Mouse (Mus musculus) midbrain, embryonic 11.5 days (tissue): Measurements from ENCODE around the gene Zbtb6. TPM values are rescaled to one million over a fixed set of nuclear protein-coding genes. Genes with fewer than 3 reads are reported as not detected.

ENCODE experiments used
- ATAC-seq: fragments of 200-750 bp; cut with Nextera tagmentation; 2 replicates; pipeline ENCODE4 v1.8.0; 2017; ENCODE audit warnings: moderate TSS enrichment, moderate library complexity; ENCODE audit not compliant: low FRiP score
- DNase-seq: peaks from one replicate; pipeline ENCODE4 v3.0.0; 2015; ENCODE audit warnings: low spot score; ENCODE audit errors: missing footprints
- H3K27ac ChIP-seq: fragments of 300-500 bp; sonication (generic); 2 replicates; pipeline ENCODE4 v1.5.1; 2014; ENCODE audit warnings: low read depth, low read length
- H3K27me3 ChIP-seq: fragments of 300-500 bp; sonication (generic); 2 replicates; pipeline ENCODE4 v1.6.1; 2014; ENCODE audit warnings: mild to moderate bottlenecking, low read length, moderate library complexity, mixed read lengths; ENCODE audit not compliant: control insufficient read depth, insufficient read depth
- H3K36me3 ChIP-seq: fragments of 300-500 bp; sonication (generic); 2 replicates; pipeline ENCODE4 v1.6.1; 2014; ENCODE audit warnings: mild to moderate bottlenecking, low read length, moderate library complexity, mixed read lengths; ENCODE audit not compliant: control insufficient read depth, insufficient read depth
- H3K4me1 ChIP-seq: fragments of 300-500 bp; sonication (generic); 2 replicates; pipeline ENCODE4 v1.6.1; 2014; ENCODE audit warnings: low read length; ENCODE audit not compliant: control insufficient read depth, insufficient read depth
- H3K4me2 ChIP-seq: fragments of 300-500 bp; sonication (generic); 2 replicates; pipeline ENCODE4 v1.6.1; 2014; ENCODE audit warnings: mild to moderate bottlenecking, moderate library complexity
- H3K4me3 ChIP-seq: fragments of 300-500 bp; sonication (generic); 2 replicates; pipeline ENCODE4 v1.5.1; 2014; ENCODE audit warnings: low read depth, low read length
- H3K9ac ChIP-seq: fragments of 300-500 bp; sonication (generic); 2 replicates; pipeline ENCODE4 v1.6.1; 2014; ENCODE audit warnings: low read length
- H3K9me3 ChIP-seq: fragments of 300-500 bp; sonication (generic); 2 replicates; pipeline ENCODE4 v1.6.1; 2016; ENCODE audit warnings: low read length; ENCODE audit not compliant: control insufficient read depth
- WGBS: fragments of 180-500 bp; shearing (Covaris S2); extraction: QIAGEN DNeasy Blood & Tissue Kit; methylation state at CpG from one replicate; pipeline ENCODE4 v1.1.7; 2014; 5-methylcytosine and 5-hydroxymethylcytosine counted together
- polyA plus RNA-seq: library from polyadenylated mRNA; unstranded; fragments of >200 nt; fragmentation: Nextera tagmentation; extraction: Ambion mirVana; gene quantifications from 2 replicates; pipeline ENCODE4 v1.2.1, GENCODE M21; 2014

Gene Zbtb6
- polyA plus RNA-seq, 1 experiment from 2014 or later, result 6.8 TPM

DNA sequence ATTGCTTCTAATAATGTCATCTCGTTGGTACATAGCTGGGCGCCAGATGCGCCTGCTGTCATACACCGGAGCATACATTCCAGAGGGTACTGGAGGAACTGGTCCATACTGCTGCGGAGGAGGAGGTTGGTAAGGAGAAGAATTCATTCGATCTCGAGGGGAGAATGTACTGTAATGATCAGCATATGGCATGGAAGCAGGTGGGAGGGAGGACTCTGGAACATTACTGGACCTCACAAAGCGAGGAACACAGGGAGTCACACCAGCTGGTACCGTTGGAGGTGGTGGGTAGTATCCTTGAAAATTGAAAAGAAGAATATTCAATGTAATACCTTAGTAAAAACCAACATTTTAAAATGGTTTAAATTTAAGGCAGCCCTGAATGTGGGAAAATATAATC, 60.0 kb downstream of the Zbtb6 start:
- Histone ChIP-seq H3K9ac (no peak overlapping the region), H3K27me3 (no peaks in the 10 kb centered on the region), H3K27ac (no peak overlapping the region), H3K4me1 (no peaks in the 10 kb centered on the region), H3K4me2 (no peak overlapping the region), H3K4me3 (no peak overlapping the region), H3K9me3 (no peaks in the 10 kb centered on the region), H3K36me3 (peaks cover 6% of the 10 kb centered on the region)
- DNase-seq (no peak), ATAC-seq (no peak)
- WGBS, result 96% methylated on average over 9 of the region's 9 CpGs

DNA sequence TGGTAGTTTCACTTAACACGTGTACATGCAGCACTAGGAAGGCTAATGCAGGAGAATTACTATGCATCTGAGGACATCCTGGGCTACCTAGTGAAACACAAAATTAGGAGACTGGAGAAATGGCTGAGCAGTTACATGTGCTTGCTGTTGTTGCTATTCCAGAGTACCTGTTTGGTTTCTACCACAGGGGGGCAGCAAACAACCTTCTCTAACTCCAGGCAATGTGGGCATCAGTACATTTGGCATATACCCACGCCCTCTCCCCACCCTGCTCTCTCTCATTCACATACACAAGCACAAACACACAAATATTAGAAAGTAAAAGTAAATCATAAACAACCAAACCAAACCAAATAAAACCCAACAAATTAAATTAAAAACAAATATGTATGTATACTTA, 62.8 kb downstream of the Zbtb6 start:
- Histone ChIP-seq H3K4me3 (no peak overlapping the region), H3K4me2 (no peak overlapping the region), H3K9ac (no peak overlapping the region), H3K36me3 (peaks cover 14% of the 10 kb centered on the region), H3K27me3 (no peaks in the 10 kb centered on the region), H3K4me1 (no peaks in the 10 kb centered on the region), H3K27ac (no peak overlapping the region), H3K9me3 (no peaks in the 10 kb centered on the region)
- 78% methylated on average over 2 of the region's 2 CpGs for WGBS
- ATAC-seq (peak; percentile 33), DNase-seq (peak; percentile 91)

DNA sequence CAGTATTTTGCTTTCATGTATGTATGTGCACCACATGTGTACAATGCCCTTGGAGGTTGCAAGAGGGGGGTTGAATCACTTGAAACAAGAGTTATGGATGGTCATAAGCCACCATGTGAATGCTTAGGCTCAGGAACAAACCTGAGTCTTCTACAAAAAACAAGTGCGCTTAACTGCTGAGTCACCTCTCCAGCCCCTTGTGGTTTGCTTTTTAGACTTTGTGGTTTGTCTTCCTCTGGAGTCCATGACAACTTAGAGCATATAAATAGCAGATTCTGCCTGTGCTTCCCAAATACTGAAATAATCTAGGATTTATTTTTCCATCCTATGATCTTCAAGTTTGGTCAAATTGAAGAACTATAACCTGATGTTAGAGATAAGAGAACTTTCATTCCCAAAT, 67.0 kb downstream of the Zbtb6 start:
- Histone ChIP-seq H3K9ac (no peak overlapping the region), H3K4me1 (no peaks in the 10 kb centered on the region), H3K27ac (no peak overlapping the region), H3K9me3 (no peaks in the 10 kb centered on the region), H3K27me3 (no peaks in the 10 kb centered on the region), H3K4me3 (no peak overlapping the region), H3K36me3 (peaks cover 7% of the 10 kb centered on the region; the same call in 1 of the 2 replicates), H3K4me2 (no peak overlapping the region)
- 100% methylated on average over 1 of the region's 1 CpGs for WGBS
- DNase-seq (no peak), ATAC-seq (no peak)

Other genes starting within 250 kb of the Zbtb6 start
- gene Olfr366, start 231.6 kb downstream of the Zbtb6 start, polyA plus RNA-seq, result not detected in 2 replicates
- not detected in 2 replicates for gene Olfr368, start 116.7 kb downstream of the Zbtb6 start, polyA plus RNA-seq
- 82.7 and 87.3 TPM in 2 replicates for gene Pdcl, start 83.8 kb downstream of the Zbtb6 start, polyA plus RNA-seq
- gene Rc3h2, start 20.3 kb downstream of the Zbtb6 start, polyA plus RNA-seq, result 20.4 and 22.0 TPM in 2 replicates
- gene Zbtb26, start within 50 bp of the Zbtb6 start, polyA plus RNA-seq, result 11.7 and 14.1 TPM in 2 replicates
- 43.8 and 51.8 TPM in 2 replicates for gene Rabgap1, start 108 bp upstream of the Zbtb6 start, polyA plus RNA-seq
- 1.9 and 2.1 TPM in 2 replicates for gene Gpr21, start 73.2 kb upstream of the Zbtb6 start, polyA plus RNA-seq